Mouse (Mus musculus) midbrain, embryonic 11.5 days (tissue): Measurements from ENCODE around the gene Serpini2. TPM values are rescaled to one million over a fixed set of nuclear protein-coding genes. Genes with fewer than 3 reads are reported as not detected.
"Not testable (repeated sequence)": the region's sequence is repeated elsewhere in the genome, so short reads cannot be mapped to it uniquely, and the experiment has no call there.

Experiments used
- ATAC-seq: fragments of 200-750 bp; cut with Nextera tagmentation; 2 replicates; pipeline ENCODE4 v1.8.0; 2017; ENCODE audit warnings: moderate TSS enrichment, moderate library complexity; ENCODE audit not compliant: low FRiP score
- DNase-seq: peaks from one replicate; pipeline ENCODE4 v3.0.0; 2015; ENCODE audit warnings: low spot score; ENCODE audit errors: missing footprints
- H3K27ac ChIP-seq: fragments of 300-500 bp; sonication (generic); 2 replicates; pipeline ENCODE4 v1.5.1; 2014; ENCODE audit warnings: low read depth, low read length
- H3K27me3 ChIP-seq: fragments of 300-500 bp; sonication (generic); 2 replicates; pipeline ENCODE4 v1.6.1; 2014; ENCODE audit warnings: mild to moderate bottlenecking, low read length, moderate library complexity, mixed read lengths; ENCODE audit not compliant: control insufficient read depth, insufficient read depth
- H3K36me3 ChIP-seq: fragments of 300-500 bp; sonication (generic); 2 replicates; pipeline ENCODE4 v1.6.1; 2014; ENCODE audit warnings: mild to moderate bottlenecking, low read length, moderate library complexity, mixed read lengths; ENCODE audit not compliant: control insufficient read depth, insufficient read depth
- H3K4me1 ChIP-seq: fragments of 300-500 bp; sonication (generic); 2 replicates; pipeline ENCODE4 v1.6.1; 2014; ENCODE audit warnings: low read length; ENCODE audit not compliant: control insufficient read depth, insufficient read depth
- H3K4me2 ChIP-seq: fragments of 300-500 bp; sonication (generic); 2 replicates; pipeline ENCODE4 v1.6.1; 2014; ENCODE audit warnings: mild to moderate bottlenecking, moderate library complexity
- H3K4me3 ChIP-seq: fragments of 300-500 bp; sonication (generic); 2 replicates; pipeline ENCODE4 v1.5.1; 2014; ENCODE audit warnings: low read depth, low read length
- H3K9ac ChIP-seq: fragments of 300-500 bp; sonication (generic); 2 replicates; pipeline ENCODE4 v1.6.1; 2014; ENCODE audit warnings: low read length
- H3K9me3 ChIP-seq: fragments of 300-500 bp; sonication (generic); 2 replicates; pipeline ENCODE4 v1.6.1; 2016; ENCODE audit warnings: low read length; ENCODE audit not compliant: control insufficient read depth
- WGBS: fragments of 180-500 bp; shearing (Covaris S2); extraction: QIAGEN DNeasy Blood & Tissue Kit; methylation state at CpG from one replicate; pipeline ENCODE4 v1.1.7; 2014; 5-methylcytosine and 5-hydroxymethylcytosine counted together
- polyA plus RNA-seq: library from polyadenylated mRNA; unstranded; fragments of >200 nt; fragmentation: Nextera tagmentation; extraction: Ambion mirVana; gene quantifications from 2 replicates; pipeline ENCODE4 v1.2.1, GENCODE M21; 2014

Gene Serpini2
- not detected in 2 replicates for polyA plus RNA-seq

DNA sequence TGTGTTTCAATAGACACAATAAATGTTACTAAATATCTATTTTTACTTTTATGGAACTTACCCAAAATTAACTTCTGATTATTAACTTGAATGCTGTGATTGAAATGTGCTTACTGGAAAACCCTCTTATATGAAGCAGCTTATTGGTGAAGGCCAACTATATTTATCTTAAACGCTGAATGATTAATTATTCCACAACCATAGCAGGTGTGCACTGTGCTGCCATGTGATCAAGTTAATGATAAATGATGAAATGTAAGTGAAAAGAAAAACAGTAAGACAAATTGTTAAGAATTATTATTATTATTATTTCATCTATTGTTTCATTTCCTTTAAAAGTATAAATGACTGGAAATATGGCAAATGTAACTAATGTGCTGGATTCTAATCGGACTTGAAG, at the start of gene Serpini2:
Gene Serpini2, minus strand, starts transcription at position 101 of the 400 bp plus-strand sequence.
- ATAC-seq (no peak), DNase-seq (no peak)
- H3K4me1 ChIP-seq, result no peaks in the 10 kb centered on the region
- H3K4me3 ChIP-seq, result no peak within 1 kb of the TSS
- 86% methylated on average over 2 of the region's 2 CpGs for WGBS
- H3K27me3 ChIP-seq, result no peaks in the 10 kb centered on the region
- no peaks in the 10 kb centered on the region for H3K36me3 ChIP-seq
- no peaks in the 10 kb centered on the region for H3K9me3 ChIP-seq
- H3K4me2 ChIP-seq, result no peak within 1 kb of the TSS
- H3K27ac ChIP-seq, result no peak within 1 kb of the TSS
- H3K9ac ChIP-seq, result no peak within 1 kb of the TSS

DNA sequence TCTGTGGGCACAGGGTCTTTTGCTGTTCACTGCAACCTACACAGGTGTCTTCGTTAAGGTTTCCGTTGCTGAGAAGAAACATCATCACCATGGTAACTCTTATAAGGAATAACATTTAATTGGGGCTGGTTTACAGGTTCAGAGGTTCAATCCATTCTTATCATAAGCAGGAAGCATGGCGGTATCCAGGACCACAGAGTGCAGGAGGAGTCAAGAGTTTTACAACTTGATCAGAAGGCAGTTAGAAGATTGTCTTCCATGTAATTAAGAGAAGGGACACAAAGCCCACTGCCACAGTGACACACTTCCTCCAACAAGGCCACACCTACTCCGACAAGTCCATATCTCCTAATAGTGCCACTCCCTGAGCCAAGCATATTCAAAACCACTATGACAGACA, 39.0 kb upstream of the Serpini2 start:
- no peaks in the 10 kb centered on the region for H3K4me1 ChIP-seq
- no peaks in the 10 kb centered on the region for H3K9me3 ChIP-seq
- H3K27me3 ChIP-seq, result no peaks in the 10 kb centered on the region
- no peak overlapping the region for H3K27ac ChIP-seq
- H3K36me3 ChIP-seq, result no peaks in the 10 kb centered on the region
- no peak overlapping the region for H3K9ac ChIP-seq
- WGBS, result 90% methylated on average over 4 of the region's 4 CpGs
- no peak overlapping the region for H3K4me2 ChIP-seq
- no peak for DNase-seq
- no peak overlapping the region for H3K4me3 ChIP-seq
- no peak for ATAC-seq

DNA sequence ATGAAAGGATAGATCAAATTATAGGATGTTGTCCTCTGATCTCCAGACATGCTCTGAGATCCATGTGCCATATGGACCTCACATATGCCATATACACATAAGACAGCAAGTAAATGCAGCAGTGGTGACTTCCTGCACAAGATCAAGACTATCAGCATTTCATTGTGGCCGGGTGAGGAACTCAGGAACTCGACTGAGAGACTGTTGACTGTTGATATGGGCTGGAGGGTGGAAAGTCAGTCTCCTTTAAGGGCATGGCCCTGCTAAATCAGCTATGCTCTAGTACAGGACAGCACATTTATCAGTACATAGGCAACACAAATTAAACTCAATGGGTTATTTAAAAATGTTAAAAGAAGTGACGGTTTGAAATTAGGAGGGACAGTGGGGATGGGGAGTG, 38.4 kb upstream of the Serpini2 start:
- H3K9me3 ChIP-seq, result no peaks in the 10 kb centered on the region
- H3K36me3 ChIP-seq, result no peaks in the 10 kb centered on the region
- ATAC-seq, result no peak
- no peak overlapping the region for H3K9ac ChIP-seq
- H3K4me3 ChIP-seq, result no peak overlapping the region
- no peaks in the 10 kb centered on the region for H3K27me3 ChIP-seq
- DNase-seq, result no peak
- H3K27ac ChIP-seq, result no peak overlapping the region
- no peak overlapping the region for H3K4me2 ChIP-seq
- no peaks in the 10 kb centered on the region for H3K4me1 ChIP-seq
- WGBS, result 81% methylated on average over 3 of the region's 3 CpGs

DNA sequence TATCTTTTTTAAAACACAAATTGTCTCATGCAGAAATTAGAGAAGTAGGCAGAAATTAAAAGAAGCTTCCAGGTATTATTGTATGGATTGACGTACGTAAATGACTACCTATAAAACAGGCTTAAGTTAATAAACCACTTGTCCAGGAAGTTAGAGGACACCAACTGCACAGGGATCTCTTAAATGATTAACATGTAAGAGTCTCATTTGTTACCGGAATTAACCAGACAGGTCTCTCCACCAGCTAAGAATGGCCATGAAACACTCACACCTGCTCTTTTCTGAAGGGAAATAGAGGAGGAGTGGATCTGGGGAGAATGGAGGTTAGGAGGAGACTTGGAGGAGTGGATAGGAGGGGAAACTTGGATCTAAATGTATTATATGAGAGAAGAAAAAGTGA, 35.7 kb upstream of the Serpini2 start:
- H3K9ac ChIP-seq, result no peak overlapping the region
- no peaks in the 10 kb centered on the region for H3K4me1 ChIP-seq
- no peaks in the 10 kb centered on the region for H3K36me3 ChIP-seq
- no peak overlapping the region for H3K27ac ChIP-seq
- no peak for DNase-seq
- H3K27me3 ChIP-seq, result no peaks in the 10 kb centered on the region
- 92% methylated on average over 3 of the region's 3 CpGs for WGBS
- no peak overlapping the region for H3K4me3 ChIP-seq
- no peak overlapping the region for H3K4me2 ChIP-seq
- no peak for ATAC-seq
- H3K9me3 ChIP-seq, result no peaks in the 10 kb centered on the region

DNA sequence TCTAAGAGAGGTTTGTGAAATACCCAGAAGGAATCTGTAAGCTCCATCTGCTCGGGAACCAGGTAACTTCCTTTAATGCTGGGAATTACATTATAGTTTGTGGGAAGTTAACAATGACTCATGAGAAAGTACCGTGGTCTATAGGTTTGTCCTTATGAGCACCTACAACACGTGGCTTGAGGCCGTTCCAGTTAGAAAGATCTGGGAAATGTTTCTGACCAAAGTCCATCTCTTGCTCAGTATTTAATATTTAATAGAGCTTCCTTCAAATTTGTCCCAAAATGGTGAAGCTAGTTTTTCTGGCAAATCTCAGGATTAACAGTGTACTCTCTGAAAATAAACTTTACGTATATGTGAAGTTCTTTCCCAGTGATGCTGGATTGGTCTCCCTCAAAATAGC, 34.7 kb upstream of the Serpini2 start:
- no peaks in the 10 kb centered on the region for H3K27me3 ChIP-seq
- H3K4me1 ChIP-seq, result no peaks in the 10 kb centered on the region
- no peak overlapping the region for H3K27ac ChIP-seq
- no peak overlapping the region for H3K4me3 ChIP-seq
- DNase-seq, result no peak
- H3K9ac ChIP-seq, result no peak overlapping the region
- no peak overlapping the region for H3K4me2 ChIP-seq
- no peaks in the 10 kb centered on the region for H3K36me3 ChIP-seq
- ATAC-seq, result no peak
- WGBS, result 95% methylated on average over 5 of the region's 5 CpGs
- H3K9me3 ChIP-seq, result no peaks in the 10 kb centered on the region

DNA sequence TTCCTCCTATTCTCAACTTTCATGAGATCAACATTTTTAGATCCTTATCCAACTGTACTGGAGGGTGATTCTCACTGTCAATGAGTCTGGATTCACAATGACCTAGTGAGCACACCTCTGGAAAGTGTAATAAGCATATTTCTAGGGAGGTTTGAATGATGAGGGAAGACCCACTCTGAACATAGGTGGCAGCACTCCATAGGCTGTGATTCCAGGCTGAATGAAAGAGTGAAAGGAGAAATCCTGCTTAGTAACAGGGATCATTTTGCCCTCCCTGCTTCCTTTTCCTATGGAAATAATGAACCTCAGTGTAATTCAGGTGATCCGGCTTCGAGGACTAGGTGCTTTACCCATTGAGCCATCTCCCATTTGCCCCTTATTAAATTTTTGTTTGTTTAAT, 31.2 kb upstream of the Serpini2 start:
- no peaks in the 10 kb centered on the region for H3K27me3 ChIP-seq
- H3K4me3 ChIP-seq, result no peak overlapping the region
- 89% methylated on average over 2 of the region's 2 CpGs for WGBS
- H3K36me3 ChIP-seq, result no peaks in the 10 kb centered on the region
- no peak overlapping the region for H3K27ac ChIP-seq
- no peak for ATAC-seq
- no peak overlapping the region for H3K4me2 ChIP-seq
- H3K9ac ChIP-seq, result no peak overlapping the region
- no peak for DNase-seq
- H3K4me1 ChIP-seq, result peaks cover 4% of the 10 kb centered on the region; the same call in 1 of the 2 replicates
- H3K9me3 ChIP-seq, result no peaks in the 10 kb centered on the region

DNA sequence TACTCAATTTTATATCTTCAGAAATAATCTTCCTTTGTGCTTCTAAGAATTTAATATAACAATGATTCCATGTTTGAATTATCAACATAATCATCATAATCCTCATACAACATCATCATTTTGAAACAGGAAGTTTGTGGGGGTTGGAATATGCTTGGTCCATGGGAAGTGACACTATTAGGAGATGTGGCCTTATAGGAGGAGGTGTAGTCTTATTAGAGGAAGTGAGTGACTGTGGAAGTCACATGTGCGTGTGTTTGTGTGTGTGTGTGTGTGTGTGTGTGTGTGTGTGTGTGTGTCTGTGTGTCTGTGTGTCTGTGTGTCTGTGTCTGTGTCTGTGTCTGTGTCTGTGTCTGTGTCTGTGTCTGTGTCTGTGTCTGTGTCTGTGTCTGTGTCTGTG, 29.6 kb upstream of the Serpini2 start:
- H3K27me3 ChIP-seq, ATAC-seq, H3K9me3 ChIP-seq, DNase-seq, H3K27ac ChIP-seq, H3K4me3 ChIP-seq, H3K36me3 ChIP-seq, H3K4me1 ChIP-seq, H3K9ac ChIP-seq, H3K4me2 ChIP-seq: not testable (repeated sequence)
- 77% methylated on average over 1 of the region's 1 CpGs for WGBS

DNA sequence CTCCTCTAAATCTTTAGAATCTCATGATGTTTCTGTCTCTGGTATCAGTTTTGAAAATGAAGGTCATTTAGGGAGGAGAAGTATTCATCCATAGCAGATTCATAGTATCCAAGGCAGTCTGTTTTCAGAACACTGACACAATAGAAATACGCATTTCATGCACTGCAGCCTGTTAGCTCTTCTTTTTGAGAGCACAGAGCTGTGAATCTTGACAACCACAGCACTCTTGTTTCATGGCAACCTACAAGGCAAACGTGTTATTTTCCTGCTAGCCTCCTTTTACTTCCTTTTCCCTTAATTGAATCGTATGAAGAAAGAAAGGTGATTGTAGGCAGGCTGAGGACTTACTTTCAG, 27.9 kb upstream of the Serpini2 start:
- DNase-seq, result no peak
- Histone ChIP-seq H3K36me3 (no peaks in the 10 kb centered on the region), H3K4me1 (peaks cover 4% of the 10 kb centered on the region; the same call in 1 of the 2 replicates), H3K9ac (no peak overlapping the region), H3K27ac (no peak overlapping the region), H3K4me2 (no peak overlapping the region), H3K27me3 (no peaks in the 10 kb centered on the region), H3K4me3 (no peak overlapping the region), H3K9me3 (no peaks in the 10 kb centered on the region)
- WGBS, result 46% methylated on average over 3 of the region's 3 CpGs
- ATAC-seq, result peak; percentile 46; the same call in 1 of the 2 replicates

DNA sequence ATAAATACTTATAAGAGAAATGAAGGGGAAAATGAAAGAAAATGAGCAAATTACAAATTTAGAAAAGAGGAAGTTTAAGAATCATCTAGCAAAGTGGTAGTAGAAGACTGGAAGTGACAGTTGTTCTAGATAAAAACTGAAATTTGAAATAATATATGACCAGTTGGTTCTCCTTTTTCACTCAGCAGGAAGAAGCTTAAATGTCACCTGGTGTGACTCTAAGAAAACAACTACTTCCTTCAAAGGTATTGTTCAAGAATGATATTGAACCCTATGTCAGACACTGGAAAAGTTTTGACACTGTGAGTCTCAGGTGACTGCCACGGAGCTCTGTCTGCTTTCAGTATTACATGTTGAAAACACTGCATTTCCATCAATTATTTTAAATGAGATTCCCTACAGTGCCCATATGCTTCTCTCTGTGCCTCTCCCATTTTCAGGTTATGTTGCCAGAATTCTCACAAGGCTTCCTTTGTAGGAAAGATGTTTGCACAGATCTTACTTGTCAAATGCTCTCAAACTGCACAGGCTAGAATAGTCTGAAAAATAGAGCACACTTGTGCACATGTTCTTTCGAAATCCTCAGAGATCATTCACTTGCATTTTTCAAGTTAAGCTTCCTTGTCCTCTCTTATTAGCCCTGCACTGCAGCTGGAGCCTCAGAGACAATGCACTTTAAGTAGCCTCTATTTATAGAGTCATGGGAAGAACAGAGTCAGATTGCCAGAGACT, 27.3 kb upstream of the Serpini2 start:
- Histone ChIP-seq H3K27ac (no peak overlapping the region), H3K9ac (no peak overlapping the region), H3K4me1 (peaks cover 4% of the 10 kb centered on the region; the same call in 1 of the 2 replicates), H3K4me2 (no peak overlapping the region), H3K9me3 (no peaks in the 10 kb centered on the region), H3K36me3 (no peaks in the 10 kb centered on the region), H3K4me3 (no peak overlapping the region), H3K27me3 (no peaks in the 10 kb centered on the region)
- no peak for DNase-seq
- WGBS, result 55% methylated on average over 2 of the region's 2 CpGs
- ATAC-seq, result peak; percentile 40; the same call in 1 of the 2 replicates
